ENCODE assay signal across 15 mouse cellular contexts in genomic region chr6:135029246-135029645, GRCm38 (mm10). TPM values are rescaled to one million over a fixed set of nuclear protein-coding genes. Genes with fewer than 3 reads are reported as not detected.
DNase-seq lines count a peak whose midpoint lies in the region; ATAC-seq lines count a peak whose summit lies in the region.
"Had no signal": no experiment of that assay in that cellular context is flagged by ENCODE, and none has a peak within 500 bp of the region (broad histone marks: within the 10 kb centered on the region; RNA-seq: fewer than 3 reads in every experiment).

No protein-coding gene starts in this region.

- H3K9ac ChIP-seq in kidney, embryonic 15.5 days = no peak overlapping the region
- H3K9ac ChIP-seq in lung, embryonic 15.5 days = no peak overlapping the region
- H3K9ac ChIP-seq in forebrain, embryonic 12.5 days = no peak overlapping the region
- H3K9ac ChIP-seq in forebrain, embryonic 16.5 days (replicated peaks; ENCODE audit: low read depth, low read length) = no peak overlapping the region
- H3K9ac ChIP-seq: embryonic facial prominence, embryonic 13.5 days; forebrain, embryonic 15.5 days; neural tube, embryonic 13.5 days had no signal

- H3K4me2 ChIP-seq in kidney, embryonic 15.5 days = no peak overlapping the region
- H3K4me2 ChIP-seq in lung, embryonic 15.5 days = no peak overlapping the region
- no peak overlapping the region for H3K4me2 ChIP-seq in forebrain, embryonic 12.5 days
- H3K4me2 ChIP-seq in forebrain, embryonic 16.5 days (ENCODE audit: low read length) = no peak overlapping the region
- H3K4me2 ChIP-seq: embryonic facial prominence, embryonic 13.5 days; forebrain, embryonic 15.5 days; neural tube, embryonic 13.5 days had no signal

- no peaks in the 10 kb centered on the region for H3K27me3 ChIP-seq in kidney, embryonic 15.5 days
- no peaks in the 10 kb centered on the region for H3K27me3 ChIP-seq in lung, embryonic 15.5 days
- no peaks in the 10 kb centered on the region for H3K27me3 ChIP-seq in forebrain, embryonic 12.5 days
- H3K27me3 ChIP-seq in midbrain, embryonic 10.5 days (ENCODE audit: low read depth, poor library complexity, severe bottlenecking) = no peaks in the 10 kb centered on the region
- H3K27me3 ChIP-seq in forebrain, embryonic 16.5 days (replicated peaks; ENCODE audit: control insufficient read depth, insufficient read depth, low read length) = no peaks in the 10 kb centered on the region
- H3K27me3 ChIP-seq: embryonic facial prominence, embryonic 13.5 days; forebrain, embryonic 15.5 days; neural tube, embryonic 13.5 days had no signal

- ATAC-seq in kidney, embryonic 15.5 days (replicated peaks; ENCODE audit: low FRiP score) = peak; percentile 92
- ATAC-seq in lung, embryonic 15.5 days (ENCODE audit: borderline replicate concordance, extremely low read depth, low FRiP score, low TSS enrichment) = no peak
- ATAC-seq in forebrain, embryonic 12.5 days (ENCODE audit: low FRiP score) = no peak
- ATAC-seq in forebrain, embryonic 16.5 days = no peak
- ATAC-seq: forebrain, embryonic 15.5 days had no signal

- peak overlapping the region; percentile 56; the same call in 1 of the 2 replicates for H3K27ac ChIP-seq in kidney, embryonic 15.5 days
- peak overlapping the region; percentile 13; the same call in 1 of the 2 replicates for H3K27ac ChIP-seq in lung, embryonic 15.5 days
- H3K27ac ChIP-seq in forebrain, embryonic 12.5 days = no peak overlapping the region
- H3K27ac ChIP-seq in midbrain, embryonic 10.5 days (replicated peaks) = no peak overlapping the region
- H3K27ac ChIP-seq in forebrain, embryonic 16.5 days (ENCODE audit: low read length) = no peak overlapping the region
- H3K27ac ChIP-seq: embryonic facial prominence, embryonic 13.5 days; forebrain, embryonic 15.5 days; neural tube, embryonic 13.5 days had no signal

- WGBS in kidney, embryonic 15.5 days = 18% methylated on average over 4 of the region's 4 CpGs
- 55% methylated on average over 4 of the region's 4 CpGs for WGBS in lung, embryonic 15.5 days
- 84% methylated on average over 4 of the region's 4 CpGs for WGBS in forebrain, embryonic 12.5 days
- WGBS in midbrain, embryonic 10.5 days = 87% methylated on average over 4 of the region's 4 CpGs
- WGBS in forebrain, embryonic 16.5 days = 88% methylated on average over 4 of the region's 4 CpGs

- H3K4me3 ChIP-seq in kidney, embryonic 15.5 days (replicated peaks) = no peak overlapping the region
- no peak overlapping the region for H3K4me3 ChIP-seq in lung, embryonic 15.5 days
- no peak overlapping the region for H3K4me3 ChIP-seq in forebrain, embryonic 12.5 days (replicated peaks)
- H3K4me3 ChIP-seq in midbrain, embryonic 10.5 days = no peak overlapping the region
- no peak overlapping the region for H3K4me3 ChIP-seq in forebrain, embryonic 16.5 days (replicated peaks; ENCODE audit: low read length)
- H3K4me3 ChIP-seq: embryonic facial prominence, embryonic 13.5 days; forebrain, embryonic 15.5 days; neural tube, embryonic 13.5 days had no signal

- H3K4me1 ChIP-seq in kidney, embryonic 15.5 days = peaks cover 10% of the 10 kb centered on the region; the same call in 1 of the 2 replicates
- peaks cover 14% of the 10 kb centered on the region for H3K4me1 ChIP-seq in lung, embryonic 15.5 days
- no peaks in the 10 kb centered on the region for H3K4me1 ChIP-seq in forebrain, embryonic 12.5 days
- no peaks in the 10 kb centered on the region for H3K4me1 ChIP-seq in midbrain, embryonic 10.5 days
- H3K4me1 ChIP-seq in forebrain, embryonic 16.5 days (replicated peaks; ENCODE audit: control insufficient read depth, insufficient read depth, low read length) = no peaks in the 10 kb centered on the region
- H3K4me1 ChIP-seq: embryonic facial prominence, embryonic 13.5 days; forebrain, embryonic 15.5 days; neural tube, embryonic 13.5 days had no signal

- H3K36me3 ChIP-seq in kidney, embryonic 15.5 days = peaks cover 14% of the 10 kb centered on the region
- peaks cover 1% of the 10 kb centered on the region for H3K36me3 ChIP-seq in lung, embryonic 15.5 days
- H3K36me3 ChIP-seq in forebrain, embryonic 12.5 days (replicated peaks) = peaks cover 10% of the 10 kb centered on the region
- peaks cover 9% of the 10 kb centered on the region for H3K36me3 ChIP-seq in midbrain, embryonic 10.5 days
- H3K36me3 ChIP-seq in forebrain, embryonic 16.5 days (ENCODE audit: control insufficient read depth, insufficient read depth) = no peaks in the 10 kb centered on the region

- H3K9me3 ChIP-seq in kidney, embryonic 15.5 days (replicated peaks) = no peaks in the 10 kb centered on the region
- H3K9me3 ChIP-seq in lung, embryonic 15.5 days = no peaks in the 10 kb centered on the region
- no peaks in the 10 kb centered on the region for H3K9me3 ChIP-seq in forebrain, embryonic 12.5 days
- no peaks in the 10 kb centered on the region for H3K9me3 ChIP-seq in midbrain, embryonic 10.5 days (replicated peaks)
- no peaks in the 10 kb centered on the region for H3K9me3 ChIP-seq in forebrain, embryonic 16.5 days (ENCODE audit: control insufficient read depth, low read length)
- H3K9me3 ChIP-seq: embryonic facial prominence, embryonic 13.5 days; forebrain, embryonic 15.5 days; neural tube, embryonic 13.5 days had no signal

- peak; percentile 57 for DNase-seq in urinary bladder, postnatal 14 days (ENCODE audit: low spot score)
- DNase-seq in urinary bladder, adult 2 months (ENCODE audit: low spot score) = no peak
- no peak for DNase-seq in midbrain, embryonic 10.5 days (ENCODE audit: low spot score)
- DNase-seq in Muller cell, postnatal 12 days (ENCODE audit: inconsistent ontology term) = no peak
- DNase-seq: adrenal gland, postnatal 36 days; cerebellum, adult 18-20 months; heart, postnatal 36 days; right cerebral cortex, adult 18-20 months had no signal

RNA-seq across cellular contexts. Expression of gene Ddx47, which starts 17.8 kb away (rescaled TPM):
- 80.2 and 86.4 TPM in 2 replicates for polyA plus RNA-seq in urinary bladder, adult 2 months (2012; rRNA removed)
- 118 and 120 TPM in 2 replicates for polyA plus RNA-seq in kidney, embryonic 15.5 days (2015; fragmentation: Nextera tagmentation; extraction: Ambion mirVana)
- polyA plus RNA-seq in lung, embryonic 15.5 days (2015; fragmentation: Nextera tagmentation; extraction: Ambion mirVana) = 123 and 125 TPM in 2 replicates
- polyA plus RNA-seq in forebrain, embryonic 12.5 days (2016; fragmentation: Nextera tagmentation; extraction: Ambion mirVana) = 91.3 and 93.0 TPM in 2 replicates
- polyA plus RNA-seq in midbrain, embryonic 10.5 days (2016; fragmentation: Nextera tagmentation; extraction: Ambion mirVana) = 105 and 108 TPM in 2 replicates
- 90.4 and 96.9 TPM in 2 replicates for polyA plus RNA-seq in forebrain, embryonic 16.5 days (2015; fragmentation: Nextera tagmentation; extraction: Ambion mirVana)

RNA-seq across cellular contexts. Expression of gene Gprc5a, which starts 36.2 kb away (rescaled TPM):
- polyA plus RNA-seq in urinary bladder, adult 2 months (2012; rRNA removed) = 2.0 and 3.5 TPM in 2 replicates
- polyA plus RNA-seq in kidney, embryonic 15.5 days (2015; fragmentation: Nextera tagmentation; extraction: Ambion mirVana) = 13.8 and 14.0 TPM in 2 replicates
- polyA plus RNA-seq in lung, embryonic 15.5 days (2015; fragmentation: Nextera tagmentation; extraction: Ambion mirVana) = 72.4 and 85.7 TPM in 2 replicates
- polyA plus RNA-seq in forebrain, embryonic 12.5 days (2016; fragmentation: Nextera tagmentation; extraction: Ambion mirVana) = 1.7 and 1.8 TPM in 2 replicates
- 3.3 and 3.5 TPM in 2 replicates for polyA plus RNA-seq in midbrain, embryonic 10.5 days (2016; fragmentation: Nextera tagmentation; extraction: Ambion mirVana)
- 0.37 and 0.81 TPM in 2 replicates for polyA plus RNA-seq in forebrain, embryonic 16.5 days (2015; fragmentation: Nextera tagmentation; extraction: Ambion mirVana)

RNA-seq across cellular contexts. Expression of gene Apold1, which starts 47.7 kb away (rescaled TPM):
- 1.9 TPM in 2 replicates for polyA plus RNA-seq in urinary bladder, adult 2 months (2012; rRNA removed)
- 3.9 and 4.6 TPM in 2 replicates for polyA plus RNA-seq in kidney, embryonic 15.5 days (2015; fragmentation: Nextera tagmentation; extraction: Ambion mirVana)
- 1.5 and 1.7 TPM in 2 replicates for polyA plus RNA-seq in lung, embryonic 15.5 days (2015; fragmentation: Nextera tagmentation; extraction: Ambion mirVana)
- polyA plus RNA-seq in forebrain, embryonic 12.5 days (2016; fragmentation: Nextera tagmentation; extraction: Ambion mirVana) = 3.7 and 3.9 TPM in 2 replicates
- polyA plus RNA-seq in midbrain, embryonic 10.5 days (2016; fragmentation: Nextera tagmentation; extraction: Ambion mirVana) = 2.5 and 2.8 TPM in 2 replicates
- 4.2 and 4.8 TPM in 2 replicates for polyA plus RNA-seq in forebrain, embryonic 16.5 days (2015; fragmentation: Nextera tagmentation; extraction: Ambion mirVana)

Comparison
In these comparisons a context has a peak if more than half of its experiments do, and no peak if none do; other contexts are left out.
1. H3K27ac ChIP-seq: peak in kidney, embryonic 15.5 days (single experiment) and lung, embryonic 15.5 days (single experiment); none in forebrain, embryonic 12.5 days (single experiment), midbrain, embryonic 10.5 days (single experiment) and forebrain, embryonic 16.5 days (single experiment).